Comparison of ENCODE assay signal across 7 mouse cellular contexts in genomic region chr17:36121352-36122020, GRCm38 (mm10). TPM values are rescaled to one million over a fixed set of nuclear protein-coding genes. Genes with fewer than 3 reads are reported as not detected.
DNase-seq lines count a peak whose midpoint lies in the region; ATAC-seq lines count a peak whose summit lies in the region.
"Not testable (repeated sequence)": the region's sequence is repeated elsewhere in the genome, so short reads cannot be mapped to it uniquely, and the experiment has no call there.

TSS of gene Gm19684 (plus strand) at chr17:36121678.

- not testable (repeated sequence) for H3K36me3 ChIP-seq in embryonic facial prominence, embryonic 13.5 days; intestine, embryonic 15.5 days
- peaks cover 13% of the 10 kb centered on the region; the same call in 1 of the 2 replicates for H3K36me3 ChIP-seq in macrophage (ENCODE audit: inconsistent target)

- peaks cover 45% of the 10 kb centered on the region for H3K79me2 ChIP-seq in macrophage (ENCODE audit: inconsistent target)

- not testable (repeated sequence) for H3K4me3 ChIP-seq in embryonic facial prominence, embryonic 13.5 days
- H3K4me3 ChIP-seq in intestine, embryonic 15.5 days (replicated peaks) = 0 out of 2 replicates have a peak within 1 kb of the TSS, but pooled peaks have one; percentile 6
- peak within 1 kb of the TSS; percentile 72 for H3K4me3 ChIP-seq in macrophage (ENCODE audit: inconsistent target)

- intact Hi-C loops in left cerebral cortex, postnatal 14 days (cut with DNase I) = not testable (repeated sequence)

- peak within 1 kb of the TSS; percentile 32 for H3K4me2 ChIP-seq in embryonic facial prominence, embryonic 13.5 days
- H3K4me2 ChIP-seq in intestine, embryonic 15.5 days (replicated peaks) = peak within 1 kb of the TSS; percentile 50

- 8% methylated on average over 8 of the region's 8 CpGs for WGBS in embryonic facial prominence, embryonic 13.5 days
- WGBS in intestine, embryonic 15.5 days = 4% methylated on average over 8 of the region's 8 CpGs
- under 1% methylated on average over 8 of the region's 8 CpGs for WGBS in macrophage (ENCODE audit: missing documents)

- not testable (repeated sequence) for H3K4me1 ChIP-seq in embryonic facial prominence, embryonic 13.5 days; intestine, embryonic 15.5 days (replicated peaks)

- H3K27me3 ChIP-seq in embryonic facial prominence, embryonic 13.5 days = peaks cover 50% of the 10 kb centered on the region
- H3K27me3 ChIP-seq in intestine, embryonic 15.5 days (replicated peaks) = peaks cover 14% of the 10 kb centered on the region

- H3K27ac ChIP-seq in embryonic facial prominence, embryonic 13.5 days; intestine, embryonic 15.5 days: not testable (repeated sequence)
- H3K27ac ChIP-seq in macrophage = peak within 1 kb of the TSS; percentile 65

- H3K9me3 ChIP-seq in embryonic facial prominence, embryonic 13.5 days; intestine, embryonic 15.5 days: not testable (repeated sequence)

- DNase-seq in heart, adult 9 months (ENCODE audit: low spot score in 2 of 2) = peak; percentile 87 to 95
- peak; percentile 18 to 58 for DNase-seq in left cerebral cortex, postnatal 14 days (ENCODE audit: low spot score in 2 of 2)
- peak; percentile 86 for DNase-seq in skeletal muscle tissue, adult 2 months (ENCODE audit: low read depth, low spot score)

- H3K9ac ChIP-seq in embryonic facial prominence, embryonic 13.5 days; intestine, embryonic 15.5 days: not testable (repeated sequence)

- ATAC-seq in activated CD4-positive, CD25-positive, alpha-beta regulatory T cell, adult 4 months = peak; percentile 97
- ATAC-seq in embryonic facial prominence, embryonic 13.5 days (ENCODE audit: insufficient number of reproducible peaks, insufficient read depth, low FRiP score, low TSS enrichment, low read depth) = not testable (repeated sequence)
- ATAC-seq in intestine, embryonic 15.5 days = peak; percentile 86

RNA-seq across cellular contexts. Expression of gene Gm19684, which starts in this region (rescaled TPM):
- polyA plus RNA-seq in activated CD4-positive, CD25-positive, alpha-beta regulatory T cell, adult 4 months (2017; shearing (Covaris generic)) = 1 to 10 TPM in 1 of 2 experiments, under 1 TPM in 1; 0.70 to 4.4 TPM
- not detected in 2 replicates for polyA plus RNA-seq in embryonic facial prominence, embryonic 13.5 days (2015; fragmentation: Nextera tagmentation; extraction: Ambion mirVana)
- 0.11 TPM in 2 replicates for polyA plus RNA-seq in intestine, embryonic 15.5 days (2015; fragmentation: Nextera tagmentation; extraction: Ambion mirVana)
- total RNA-seq in left cerebral cortex, postnatal 14 days (2021) = not detected
- total RNA-seq in macrophage (2018; cell fraction: chromatin; rRNA removed) = 100 to 1,000 TPM in 1 of 26 experiments, 10 to 100 TPM in 21, 1 to 10 TPM in 4; 8.5 to 105 (median 39.0) TPM
- 1 to 10 TPM in 11 of 26 experiments, under 1 TPM in 15; 0.23 to 4.8 (median 0.86) TPM for total RNA-seq in macrophage (2018; cell fraction: cytosol; rRNA removed)
- total RNA-seq in macrophage (2018; cell fraction: nucleus; rRNA removed) = 10 to 100 TPM in 22 of 26 experiments, 1 to 10 TPM in 4; 8.2 to 67.4 (median 19.8) TPM
- polyA plus RNA-seq in macrophage (2018) = 0.22 to 0.67 TPM in 2 of 3 replicates, not detected in the other

Comparison
In these comparisons a context has a peak if more than half of its experiments do, and no peak if none do; other contexts are left out.
1. Peak in ATAC-seq, H3K4me3 ChIP-seq and H3K4me2 ChIP-seq in intestine, embryonic 15.5 days; RNA of the gene not detected or under 1 TPM.
2. Peak in DNase-seq in left cerebral cortex, postnatal 14 days; RNA of the gene not detected or under 1 TPM.
3. DNase-seq: peak in every context shown above with its lines; median percentile 91 in heart, adult 9 months; 86 in skeletal muscle tissue, adult 2 months; 38 in left cerebral cortex, postnatal 14 days.